Mouse (Mus musculus) lung, postnatal 36 days (tissue): Measurements from ENCODE around the gene Gm28043.
A peak's percentile ranks its signal among the peaks of the same experiment; 100 is the strongest.

Source experiments
- DNase-seq: peaks from one replicate; pipeline ENCODE4 v3.0.0; 2022; ENCODE audit warnings: mixed read lengths

Gm28043 gene

GRCm38 (mm10) chr17:29627285-29627684, 12.6 kb downstream of the Gm28043 start:
- DNase-seq = no peak

DNA sequence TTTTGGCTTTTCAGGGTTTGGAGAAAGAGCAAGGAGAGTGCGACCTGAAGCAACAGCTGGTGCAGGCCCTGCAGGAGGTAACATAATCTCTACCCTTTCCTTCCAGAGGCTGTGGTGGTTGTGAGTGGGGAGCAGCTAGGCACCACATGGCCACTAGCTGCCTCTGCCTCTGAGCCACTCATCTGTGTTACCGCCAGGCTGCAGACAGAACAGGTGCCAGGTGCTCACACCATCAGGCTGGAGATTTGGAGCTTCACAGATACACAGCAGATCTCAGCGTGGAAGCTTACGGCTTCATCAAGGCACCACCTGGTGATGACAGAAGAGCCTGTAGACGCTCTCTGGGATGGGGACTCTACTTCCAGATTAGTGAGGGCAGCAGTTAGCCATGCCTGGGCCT, 14.3 kb downstream of the Gm28043 start:
- no peak for DNase-seq

GRCm38 (mm10) chr17:29629620-29630019, 14.9 kb downstream of the Gm28043 start:
- no peak for DNase-seq

GRCm38 (mm10) chr17:29632312-29632711, 17.6 kb downstream of the Gm28043 start:
- no peak for DNase-seq

DNA sequence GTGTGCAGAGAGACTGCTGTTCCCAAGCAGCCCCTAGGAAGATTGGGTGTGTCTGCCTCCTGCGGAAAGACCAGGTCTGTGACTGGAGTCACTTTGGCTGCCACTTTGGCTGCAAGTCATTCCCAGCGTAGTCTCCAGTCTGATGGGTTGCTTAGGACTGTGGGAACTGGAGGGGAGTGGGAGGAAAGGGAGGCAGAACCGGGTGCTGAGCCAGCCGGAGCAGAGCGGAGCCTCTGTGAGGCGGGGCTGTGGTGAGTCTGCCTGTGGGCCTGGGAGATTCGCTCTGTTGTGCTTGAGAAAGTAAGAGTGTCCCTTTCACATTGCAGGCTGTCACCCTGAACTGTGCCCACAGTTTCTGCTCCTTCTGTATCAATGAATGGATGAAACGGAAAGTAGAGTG, 20.8 kb downstream of the Gm28043 start:
- DNase-seq = no peak

DNA sequence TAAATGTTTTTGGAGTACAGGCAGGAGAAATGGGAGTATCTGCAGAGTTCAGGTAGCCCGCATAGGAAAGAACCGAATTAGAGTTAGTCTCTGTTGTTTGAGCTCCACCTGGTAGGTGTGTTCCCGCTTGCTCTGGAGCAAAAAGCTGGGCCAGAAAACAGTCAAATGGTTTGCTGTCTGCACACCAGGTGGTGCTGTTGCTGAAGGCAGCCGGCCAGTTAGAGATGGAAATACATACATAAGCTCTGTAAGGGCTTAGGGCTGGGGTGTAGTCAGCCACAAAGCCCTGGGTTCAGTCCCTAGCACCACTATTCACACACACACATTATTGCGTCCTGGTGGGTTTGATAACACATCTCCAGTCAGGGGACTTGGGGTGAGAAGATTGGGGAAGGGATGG, 21.4 kb downstream of the Gm28043 start:
- DNase-seq = peak; percentile 32

GRCm38 (mm10) chr17:29637377-29637776, 22.7 kb downstream of the Gm28043 start:
- DNase-seq = peak; percentile 43

DNA sequence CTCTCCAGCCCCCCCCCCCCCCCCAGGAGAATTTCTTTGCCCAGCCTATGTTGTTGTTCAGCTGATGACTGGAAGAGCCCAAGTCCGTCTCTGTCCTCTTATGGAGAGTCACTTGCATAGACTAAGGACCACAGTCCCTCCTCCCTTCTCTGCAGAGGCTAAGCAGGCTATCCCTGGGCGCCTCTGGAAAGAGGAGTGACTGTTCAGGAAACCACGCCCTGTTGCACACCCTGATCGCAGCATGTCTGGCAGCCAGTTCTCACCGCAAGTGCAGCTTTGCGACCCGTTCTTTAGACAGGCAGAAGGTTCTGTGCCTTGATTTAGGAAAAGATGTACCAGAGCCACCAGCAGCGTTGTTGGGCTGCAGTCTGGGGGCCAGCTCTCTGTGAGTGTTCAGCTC, 23.2 kb downstream of the Gm28043 start:
- peak; percentile 35 for DNase-seq

DNA sequence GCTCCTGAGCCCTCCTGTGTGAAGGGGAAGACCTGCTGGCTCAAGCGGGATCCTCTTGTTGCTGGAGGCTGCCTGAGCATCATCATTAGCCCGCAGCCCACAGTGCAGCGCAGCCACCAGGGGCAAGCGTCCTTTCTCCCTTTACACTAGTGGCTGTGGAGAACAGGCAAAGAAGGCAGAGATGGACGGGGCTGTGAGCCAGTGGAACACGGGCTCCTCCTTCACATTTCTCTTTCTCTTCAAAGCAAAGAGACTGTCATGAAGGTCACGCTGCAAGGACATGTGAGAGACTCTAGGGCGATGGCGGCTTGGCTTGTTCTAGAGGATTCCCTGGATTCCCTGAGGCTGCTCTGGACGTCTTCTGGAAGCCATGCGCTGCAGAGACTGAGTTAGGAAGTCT, 26.3 kb downstream of the Gm28043 start:
- DNase-seq = no peak

DNA sequence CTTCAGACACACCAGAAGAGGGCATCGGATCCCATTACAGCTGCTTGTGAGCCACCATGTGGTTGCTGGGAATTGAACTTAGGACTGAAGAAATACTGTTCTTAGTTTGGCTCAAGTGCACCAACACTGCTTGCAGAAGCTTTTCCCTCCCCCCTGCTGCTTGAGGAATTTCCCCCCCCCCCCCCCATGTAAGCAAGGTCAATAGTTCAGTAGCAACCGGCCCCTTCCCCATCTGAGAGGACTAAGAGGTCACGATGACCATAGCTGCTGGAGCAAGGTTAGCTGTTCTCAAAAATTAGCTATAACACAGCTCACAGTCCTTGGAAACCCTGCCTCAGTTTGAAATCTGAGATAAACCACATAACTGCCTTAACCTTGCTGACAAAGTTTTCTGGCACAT, 27.5 kb downstream of the Gm28043 start:
- DNase-seq = no peak

DNA sequence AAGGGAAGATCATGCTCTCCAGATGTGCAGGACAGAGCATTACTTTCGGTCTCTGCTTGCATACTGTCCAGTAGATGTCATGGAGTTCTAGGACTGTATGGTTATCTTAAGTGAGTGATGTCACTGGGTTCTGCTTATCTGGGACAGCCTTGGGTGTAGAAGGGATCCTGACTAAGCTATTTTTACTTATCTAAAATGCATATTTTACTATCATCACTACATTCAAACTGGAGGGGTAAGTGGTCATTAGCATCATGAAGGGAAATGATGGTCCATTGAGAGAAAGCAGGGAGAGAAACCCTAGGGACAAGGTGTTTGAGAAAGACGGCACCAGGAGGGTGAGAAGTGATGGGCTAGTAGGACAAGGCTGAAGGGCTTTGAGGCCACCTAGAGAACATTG, 43.6 kb downstream of the Gm28043 start:
- DNase-seq = no peak

GRCm38 (mm10) chr17:29660076-29660761, 45.5 kb downstream of the Gm28043 start, which contains the start of gene Cmtr1:
Gene Cmtr1, plus strand, starts transcription at chr17:29660595.
- DNase-seq = peak; percentile 97

GRCm38 (mm10) chr17:29660762-29661391, 46.2 kb downstream of the Gm28043 start:
- no peak for DNase-seq

GRCm38 (mm10) chr17:29662145-29662544, 47.5 kb downstream of the Gm28043 start:
- no peak for DNase-seq

- DNase-seq = no peak
Observed at GRCm38 (mm10) chr17:29668051-29668986, 53.6 kb downstream of the Gm28043 start.

- DNase-seq = no peak
Observed at GRCm38 (mm10) chr17:29669030-29669429, 54.4 kb downstream of the Gm28043 start.

DNA sequence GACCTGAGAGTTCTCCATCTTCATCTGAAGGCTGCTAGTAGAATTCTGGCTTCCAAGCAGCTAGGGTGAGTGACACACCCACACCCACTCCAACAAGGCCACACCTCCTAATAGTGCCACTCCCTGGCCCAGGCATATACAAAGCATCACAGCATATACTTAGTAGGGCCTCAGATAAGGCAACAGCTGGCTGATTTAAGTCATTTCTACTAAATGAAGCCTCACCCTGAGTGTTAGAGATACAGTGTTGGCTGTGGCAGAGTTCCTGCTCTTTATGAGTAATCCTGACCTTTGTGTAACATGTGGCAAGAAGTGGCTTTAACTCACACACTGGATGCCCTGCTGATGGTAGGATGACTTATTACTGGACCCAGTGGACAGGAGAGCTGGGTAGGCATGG, 55.3 kb downstream of the Gm28043 start:
- no peak for DNase-seq

DNA sequence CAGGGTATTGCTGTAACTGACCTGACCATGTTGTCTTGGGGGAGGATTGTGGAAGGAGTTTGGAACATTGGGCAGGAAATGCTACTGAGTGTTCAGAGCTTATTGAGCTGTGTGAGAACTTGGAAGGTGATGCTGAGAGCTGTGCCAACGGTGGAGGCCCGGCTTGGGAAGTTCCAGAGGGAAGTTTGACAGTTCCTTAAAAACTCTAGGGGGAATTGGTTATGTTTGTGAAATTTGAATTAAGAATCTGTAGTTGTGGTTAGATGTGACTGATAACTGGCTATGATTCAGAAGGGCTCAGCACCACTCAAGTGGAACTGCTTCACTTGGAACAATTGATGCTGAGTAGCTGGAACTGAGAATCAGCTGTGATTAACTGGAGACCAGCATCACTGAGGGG, 56.3 kb downstream of the Gm28043 start:
- DNase-seq = no peak

DNA sequence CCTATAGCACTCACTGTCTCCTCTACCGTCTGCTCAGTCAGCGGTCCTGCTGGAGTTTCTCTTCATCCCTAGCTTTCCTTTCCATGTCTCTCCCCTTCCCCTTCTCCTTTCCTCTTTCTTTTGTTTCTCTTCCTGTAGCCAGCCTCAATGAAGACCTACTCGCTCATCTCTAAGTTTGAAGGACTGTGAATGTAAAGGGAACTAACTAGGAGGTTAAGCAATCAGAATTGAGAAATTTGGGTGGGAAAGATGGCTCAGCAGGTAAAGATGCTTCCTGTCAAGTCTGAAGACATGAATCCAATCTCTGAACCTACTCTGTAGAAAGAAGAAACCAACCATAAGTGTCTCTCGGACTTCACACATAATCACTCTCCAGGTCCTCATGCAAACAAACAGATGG, 58.6 kb downstream of the Gm28043 start:
- no peak for DNase-seq

GRCm38 (mm10) chr17:29678526-29678925, 63.9 kb downstream of the Gm28043 start:
- DNase-seq = no peak

- peak; percentile 16 for DNase-seq
Observed at GRCm38 (mm10) chr17:29679038-29679767, 64.5 kb downstream of the Gm28043 start.

GRCm38 (mm10) chr17:29680174-29680573, 65.5 kb downstream of the Gm28043 start:
- DNase-seq = no peak

DNA sequence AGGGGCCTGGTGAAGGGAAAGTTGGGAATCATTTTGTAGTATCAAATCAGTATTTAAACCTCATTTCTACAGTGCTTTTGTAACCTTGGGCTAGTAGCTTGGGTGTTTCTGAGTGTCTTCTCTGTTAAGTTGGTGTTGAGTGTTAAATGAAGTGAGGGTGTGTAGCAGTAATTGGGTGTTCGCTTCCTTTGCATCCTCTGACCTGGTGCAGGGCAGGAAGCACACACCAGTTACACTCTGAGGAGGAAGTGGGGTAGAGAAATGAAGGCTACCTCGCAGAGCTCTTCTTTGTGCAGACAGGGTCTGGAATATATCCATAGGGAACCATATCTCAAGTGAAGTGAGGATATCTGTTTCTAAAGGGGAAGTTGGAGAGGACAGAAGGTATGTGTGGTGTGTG, 66.2 kb downstream of the Gm28043 start:
- DNase-seq = no peak
